Mouse (Mus musculus) erythroblast, embryonic 14.5 days (primary cell): ENCODE measurements around the gene Agap1.

ENCODE experiments used
- GATA1 ChIP-seq: IDR thresholded peaks from 2 replicates; pipeline ENCODE4 v1.6.1; 2012; ENCODE audit warnings: low read length, inconsistent platforms, mixed read lengths
- TAL1 ChIP-seq: IDR thresholded peaks from 3 replicates; pipeline ENCODE4 v1.6.1; 2012; ENCODE audit warnings: low read length, inconsistent platforms, mixed read lengths

DNA sequence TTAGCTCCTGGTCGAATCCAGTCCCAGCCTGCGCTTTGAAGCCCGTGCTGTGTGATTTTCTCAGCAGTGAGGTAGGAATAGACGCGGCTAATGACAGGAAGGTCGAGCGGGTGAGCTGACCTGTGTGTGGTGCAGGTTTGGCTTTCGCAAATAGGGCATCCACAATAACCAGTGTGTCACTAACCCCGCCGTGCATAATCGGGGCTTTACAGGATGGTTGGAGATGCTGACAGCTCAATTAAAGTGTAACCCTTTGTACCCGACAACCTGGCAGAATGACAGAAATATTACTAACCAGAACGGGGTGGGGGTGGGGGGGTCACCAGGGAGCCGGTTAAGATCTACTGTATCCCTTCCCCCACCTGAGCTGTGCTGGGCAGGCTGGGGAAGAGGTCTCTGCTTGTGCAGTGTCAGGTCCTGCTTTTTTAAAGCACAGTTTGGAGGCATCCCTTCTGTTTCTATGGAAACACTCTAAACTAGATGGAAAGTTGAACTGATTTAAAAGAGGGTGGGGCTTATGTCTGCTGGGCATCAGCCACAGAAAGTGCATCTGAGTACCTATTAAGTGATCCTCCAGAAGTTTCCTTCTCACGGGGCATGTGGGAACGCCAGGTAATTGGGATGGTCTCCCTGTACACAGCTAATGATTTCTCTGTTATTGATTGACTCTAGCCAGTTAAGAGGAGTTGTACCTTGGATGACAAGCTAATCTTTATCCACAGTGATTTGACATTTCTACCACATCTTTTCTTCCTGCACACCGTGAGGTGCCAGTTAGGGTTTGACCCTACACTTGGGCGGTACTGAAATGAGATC lies 259.8 kb downstream of the Agap1 start:
- TF ChIP-seq GATA1 (no peak), TAL1 (no peak)
